Mouse (Mus musculus): ENCODE results near the gene Chfr.

Chfr gene

GRCm38 (mm10) chr5:110135293-110136086, at the start of gene Chfr:
Gene Chfr, plus strand, starts transcription at chr5:110135842.
- DNase-seq, result peak; percentile 99

- DNase-seq, result no peak
Measured at GRCm38 (mm10) chr5:110086161-110086866, 49.3 kb upstream of the Chfr start.

GRCm38 (mm10) chr5:110091546-110091945, 44.1 kb upstream of the Chfr start:
- peak; percentile 58 for DNase-seq

GRCm38 (mm10) chr5:110094030-110094846, 41.4 kb upstream of the Chfr start, which contains the start of gene Gm35315:
Gene Gm35315, minus strand, starts transcription at chr5:110094420.
- peak; percentile 90 for DNase-seq

GRCm38 (mm10) chr5:110094847-110095213, 40.8 kb upstream of the Chfr start:
- no peak for DNase-seq

DNA sequence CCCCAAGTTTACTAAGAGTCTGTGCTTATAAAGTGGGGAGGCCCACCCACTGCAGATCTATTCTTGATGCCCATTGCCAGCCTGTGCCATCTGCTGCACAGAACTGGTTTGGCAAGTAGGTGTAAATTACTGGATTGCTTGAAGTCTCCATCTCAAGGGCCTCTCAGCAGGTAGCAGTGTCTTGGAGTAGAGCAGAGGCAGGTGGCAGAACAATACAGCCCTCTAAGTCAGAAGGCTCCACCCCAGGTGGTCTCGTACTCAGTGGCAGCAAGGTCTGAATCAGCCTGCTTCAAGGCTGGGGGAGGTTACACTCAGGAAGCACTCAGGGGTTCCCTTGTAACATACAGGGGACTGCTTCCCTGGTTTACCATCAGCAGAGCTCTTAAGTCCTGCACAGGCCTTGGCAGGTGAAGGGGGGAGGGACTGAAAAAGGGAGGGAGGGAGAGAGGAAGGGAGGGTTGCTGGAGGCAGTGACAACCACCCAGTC, 36.6 kb upstream of the Chfr start:
- peak; percentile 45 for DNase-seq

DNA sequence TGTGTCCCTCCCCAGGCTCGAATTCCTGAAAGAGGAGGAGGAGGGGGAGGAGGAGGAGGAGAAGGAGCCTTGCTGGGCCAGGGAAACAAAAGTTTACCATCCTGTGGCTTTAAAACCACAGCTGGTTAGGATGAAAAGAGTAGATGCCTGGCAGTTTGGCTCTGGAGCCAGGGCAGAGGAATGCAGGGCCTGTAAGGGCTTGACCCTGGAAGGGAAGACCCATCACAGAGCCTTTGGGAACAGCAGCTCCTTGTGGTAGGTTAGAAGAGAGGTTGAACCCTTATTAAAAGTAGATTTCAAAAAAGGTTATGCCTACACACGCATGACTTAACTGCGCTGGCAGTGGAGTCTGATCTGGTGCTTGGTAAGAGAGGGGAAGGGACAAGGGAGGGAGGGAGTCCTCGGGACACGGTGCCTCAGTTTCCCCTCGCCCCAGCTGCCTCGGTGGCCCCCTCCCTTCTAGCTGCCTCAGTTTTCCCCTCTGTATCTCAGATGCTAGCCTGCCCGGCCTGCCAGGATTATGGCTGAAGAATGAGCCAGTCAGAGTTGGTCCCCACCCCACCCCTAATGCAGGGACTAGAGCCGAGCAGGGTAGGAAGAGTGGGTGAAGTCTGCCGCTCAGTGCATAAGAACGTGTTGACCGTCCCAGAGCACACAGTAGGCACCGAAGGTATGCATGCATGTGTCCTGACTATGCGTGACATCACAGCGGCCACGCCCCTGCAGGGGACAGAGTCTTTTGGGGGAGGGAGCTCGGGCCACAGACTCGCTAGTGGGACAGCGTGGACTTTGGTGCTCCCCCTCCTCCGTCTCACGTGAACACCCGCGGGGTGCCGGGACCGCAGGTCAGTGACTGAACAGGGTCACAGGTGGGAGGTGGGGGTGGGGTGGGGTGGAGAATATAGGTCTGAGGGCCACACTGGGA, 35.7 kb upstream of the Chfr start, which contains the start of gene Plcxd1:
Plcxd1 (plus strand) TSS at position 314 of the 925 bp plus-strand sequence.
- peak; percentile 14 for DNase-seq

GRCm38 (mm10) chr5:110100921-110101631, 34.6 kb upstream of the Chfr start:
- DNase-seq, result peak; percentile 67

DNA sequence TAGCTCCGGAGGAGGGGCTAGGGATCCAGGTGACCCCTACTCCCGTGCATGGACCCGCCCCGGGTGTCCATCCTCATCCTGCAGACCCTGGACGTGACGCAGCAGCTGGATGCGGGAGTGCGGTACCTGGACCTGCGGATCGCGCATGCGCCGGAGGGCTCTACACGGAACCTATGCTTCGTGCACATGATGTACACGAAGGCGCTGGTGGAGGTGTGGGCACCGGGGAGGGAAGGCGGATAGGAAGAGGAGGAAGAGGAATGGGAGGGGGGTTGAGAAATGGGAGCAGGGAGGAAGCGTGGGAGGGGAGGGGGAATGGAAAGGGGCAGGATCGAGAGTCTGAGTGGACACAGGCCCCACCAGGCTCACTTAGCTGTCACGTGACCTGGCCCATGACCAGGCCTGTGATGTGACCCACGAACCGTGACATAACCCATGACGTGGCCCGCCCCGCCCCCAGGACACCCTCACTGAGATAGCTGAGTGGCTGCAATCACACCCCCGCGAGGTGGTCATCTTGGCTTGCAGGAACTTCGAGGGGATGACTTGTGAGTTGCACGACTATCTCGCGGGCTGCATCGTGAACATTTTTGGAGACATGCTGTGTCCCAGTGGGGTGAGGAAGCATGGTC, 33.8 kb upstream of the Chfr start:
- peak; percentile 28 for DNase-seq

- no peak for DNase-seq
Measured at GRCm38 (mm10) chr5:110102429-110102828, 33.2 kb upstream of the Chfr start.

GRCm38 (mm10) chr5:110102853-110103625, 32.6 kb upstream of the Chfr start:
- DNase-seq, result no peak

DNA sequence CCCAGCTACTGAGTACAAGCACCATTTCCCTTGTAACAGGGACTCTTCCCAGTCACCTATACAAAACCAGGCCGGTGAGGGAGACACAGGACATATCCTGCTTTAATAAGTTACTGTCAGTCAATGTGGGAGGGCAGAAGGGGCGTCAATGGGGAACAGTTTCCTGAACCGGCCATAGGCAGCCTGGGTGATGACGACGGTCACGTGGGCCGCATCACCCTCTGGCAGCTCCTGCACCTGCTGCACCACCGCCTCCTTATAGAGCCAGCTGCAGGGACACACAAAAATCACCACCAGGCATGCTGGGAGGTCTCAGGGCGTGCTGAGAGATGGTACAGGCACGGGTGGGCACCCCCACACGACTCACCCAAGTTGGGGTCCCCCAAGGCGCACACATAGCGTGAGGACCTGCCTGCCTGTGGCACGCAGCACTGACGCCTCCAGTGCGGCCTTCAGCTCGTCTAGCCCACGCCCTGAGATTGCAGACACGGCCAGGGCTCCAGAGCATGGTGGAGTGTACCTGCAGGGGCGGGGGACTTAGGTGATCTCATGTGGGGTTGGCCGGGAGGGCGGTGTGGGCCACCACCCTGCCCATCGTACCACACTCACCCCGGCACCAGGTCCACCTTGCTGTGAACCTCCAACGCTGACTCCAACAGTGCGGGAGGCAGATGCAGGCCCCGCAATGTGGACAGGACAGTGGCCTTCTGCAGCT, 31.6 kb upstream of the Chfr start:
- no peak for DNase-seq

GRCm38 (mm10) chr5:110104616-110105380, 30.8 kb upstream of the Chfr start:
- DNase-seq, result no peak

DNA sequence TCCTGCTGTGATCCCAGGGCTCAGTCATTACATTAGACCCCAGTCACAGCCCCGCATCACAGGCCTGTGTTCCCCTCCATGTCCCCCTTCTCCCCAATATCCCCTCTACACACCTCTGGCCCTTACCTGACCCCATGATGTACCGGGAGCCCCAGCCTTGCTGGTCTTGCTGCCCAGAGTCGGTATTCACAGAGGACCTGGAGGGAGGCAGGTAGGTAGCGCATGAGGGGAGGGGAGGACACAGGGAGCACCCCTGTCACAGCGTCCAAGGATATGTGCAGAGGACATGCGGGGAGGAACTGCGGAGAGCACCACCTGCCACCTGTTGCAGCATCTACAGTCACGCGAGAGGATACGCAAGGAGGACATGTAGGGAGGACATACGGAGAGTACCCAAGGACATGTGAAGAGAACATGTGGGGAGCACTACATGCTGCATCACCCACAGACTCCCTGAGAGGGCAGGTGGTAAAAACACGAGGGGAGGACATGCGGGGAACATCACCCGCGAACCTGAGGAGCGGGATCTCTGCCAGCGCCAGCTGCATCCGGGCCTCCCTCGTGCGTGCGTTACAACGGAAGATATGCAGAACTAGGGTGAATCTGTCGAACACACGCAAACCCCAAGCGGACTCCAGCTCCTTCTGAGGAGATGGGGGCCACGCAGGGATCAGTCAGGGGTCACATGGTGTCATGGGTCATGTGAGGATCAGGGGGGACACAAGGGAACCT, 29.3 kb upstream of the Chfr start:
- no peak for DNase-seq

DNA sequence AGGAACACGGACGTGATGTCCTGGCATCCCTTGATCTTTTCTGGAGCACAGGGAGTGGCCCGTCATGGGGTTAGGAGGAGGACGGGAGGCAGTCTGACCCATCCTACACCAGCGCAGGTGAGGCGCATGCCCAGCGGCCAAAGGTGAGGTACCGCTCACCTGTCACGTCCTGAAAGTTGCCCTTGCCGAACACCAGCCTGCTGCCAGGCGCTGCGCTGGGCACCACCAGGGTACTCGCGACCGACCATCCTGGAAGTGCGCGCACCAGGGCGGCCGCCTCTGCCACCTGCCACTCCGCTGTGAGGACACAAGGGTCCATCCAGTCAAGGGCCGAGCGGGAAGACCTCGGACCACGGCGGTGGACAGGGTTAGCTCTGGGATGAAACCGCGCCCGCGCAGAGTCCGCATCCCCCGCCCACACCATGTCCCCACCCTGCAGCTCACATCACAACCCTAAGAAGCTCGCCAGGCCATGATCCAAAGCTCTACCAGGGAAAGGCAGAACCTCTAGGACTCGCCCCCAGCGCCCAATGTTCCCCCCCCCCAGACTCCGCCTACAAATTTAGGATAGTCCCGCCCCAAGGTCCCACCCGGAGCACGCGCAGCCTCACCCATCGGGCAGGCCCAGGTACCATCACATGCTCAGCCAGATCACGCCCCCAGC, 28.6 kb upstream of the Chfr start:
- DNase-seq, result peak; percentile 18

GRCm38 (mm10) chr5:110107581-110108304, 27.9 kb upstream of the Chfr start, which contains the start of gene Gtpbp6:
Gene Gtpbp6, minus strand, starts transcription at chr5:110108197.
- DNase-seq, result peak; percentile 94
